Mouse (Mus musculus): ENCODE measurements around the gene Epm2aip1. TPM values are rescaled to one million over a fixed set of nuclear protein-coding genes. Genes with fewer than 3 reads are reported as not detected.

Gene Epm2aip1
- 44.5 and 45.6 TPM in 2 replicates for polyA plus RNA-seq (2014; fragmentation: Nextera tagmentation; extraction: Ambion mirVana)

DNA sequence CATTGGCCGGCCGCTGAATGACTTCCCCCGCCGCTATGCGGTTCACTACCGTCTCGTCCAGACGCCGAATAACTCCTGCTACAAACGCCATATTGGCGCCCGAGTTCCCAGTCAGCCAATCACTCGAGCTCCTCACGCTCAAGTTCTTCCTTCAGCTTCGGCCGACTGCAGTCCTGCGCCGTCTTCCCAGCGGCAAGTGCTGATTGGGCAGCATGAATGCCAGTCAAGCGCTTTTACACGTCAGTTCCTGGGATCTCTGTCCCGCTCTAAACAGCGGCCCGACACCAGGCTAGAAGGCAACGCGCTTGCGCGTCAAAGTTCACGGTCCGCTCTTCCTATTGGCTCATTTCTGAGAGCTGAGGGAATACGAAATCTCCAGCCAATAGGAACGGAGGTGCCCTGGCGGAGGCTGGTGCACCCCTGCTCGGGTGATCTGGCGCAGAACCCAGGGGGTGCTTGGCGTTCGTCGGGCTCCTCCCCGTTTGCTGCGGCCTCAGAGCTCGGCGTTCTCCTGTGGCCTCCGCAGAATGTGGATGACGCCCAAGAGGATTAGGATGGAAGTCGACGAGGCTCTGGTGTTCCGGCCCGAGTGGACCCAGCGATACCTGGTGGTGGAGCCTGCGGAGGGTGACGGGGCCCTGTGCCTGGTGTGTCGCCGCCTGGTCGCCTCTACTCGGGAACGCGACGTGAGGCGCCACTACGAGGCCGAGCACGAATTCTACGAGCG lies at the start of gene Epm2aip1, which contains the start of gene Mlh1:
Epm2aip1 (plus strand) TSS at position 496 of the 727 bp plus-strand sequence.
Mlh1 (minus strand) TSS at position 358 of the 727 bp plus-strand sequence.
- no peaks in the 10 kb centered on the region for H3K9me3 ChIP-seq (ENCODE audit: control insufficient read depth, low read length)
- H3K9ac ChIP-seq (ENCODE audit: low read length) = peak within 1 kb of the TSS; percentile 89
- peaks cover 10% of the 10 kb centered on the region; the same call in 1 of the 2 replicates for H3K4me1 ChIP-seq (replicated peaks; ENCODE audit: control insufficient read depth, insufficient read depth, low read length)
- H3K4me3 ChIP-seq (ENCODE audit: low read depth, low read length) = peak within 1 kb of the TSS; percentile 83
- no peaks in the 10 kb centered on the region for H3K27me3 ChIP-seq (ENCODE audit: control insufficient read depth, insufficient read depth, low read length)
- H3K27ac ChIP-seq (ENCODE audit: low read depth, low read length) = peak within 1 kb of the TSS; percentile 90
- H3K4me2 ChIP-seq (ENCODE audit: low read depth, low read length, severe bottlenecking) = peak within 1 kb of the TSS; percentile 80
- H3K36me3 ChIP-seq (ENCODE audit: control insufficient read depth, insufficient read depth, low read length) = no peaks in the 10 kb centered on the region; the same call in 1 of the 2 replicates
- ATAC-seq (replicated peaks; ENCODE audit: low FRiP score) (peak; percentile 100), DNase-seq (ENCODE audit: low spot score) (peak; percentile 98)
- under 1% methylated on average over 64 of the region's 64 CpGs for WGBS

DNA sequence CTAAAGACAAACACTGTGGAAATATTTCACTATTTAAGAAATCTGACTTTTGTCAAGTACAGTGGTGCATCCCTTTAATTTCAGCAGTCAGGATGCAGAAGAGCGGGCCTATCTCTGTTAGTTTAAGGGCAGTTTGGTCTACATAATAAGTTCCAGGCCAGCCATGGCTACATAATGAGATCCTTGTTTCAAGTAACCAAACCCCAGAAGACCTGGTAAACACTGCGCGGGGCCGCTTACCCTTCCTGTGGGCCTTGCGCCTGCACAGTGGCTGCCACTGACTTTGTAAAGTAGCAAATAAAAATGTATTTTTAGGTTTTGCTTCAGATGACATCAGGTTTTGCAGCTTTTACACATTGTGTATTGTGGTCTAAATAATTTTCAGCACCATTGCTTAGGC lies 48.3 kb upstream of the Epm2aip1 start:
- Histone ChIP-seq H3K4me1 (replicated peaks; ENCODE audit: control insufficient read depth, insufficient read depth, low read length) (no peaks in the 10 kb centered on the region), H3K9ac (ENCODE audit: low read length) (no peak overlapping the region), H3K27me3 (ENCODE audit: control insufficient read depth, insufficient read depth, low read length) (no peaks in the 10 kb centered on the region), H3K4me3 (ENCODE audit: low read depth, low read length) (no peak overlapping the region), H3K4me2 (ENCODE audit: low read depth, low read length, severe bottlenecking) (no peak overlapping the region), H3K9me3 (ENCODE audit: control insufficient read depth, low read length) (no peaks in the 10 kb centered on the region), H3K36me3 (ENCODE audit: control insufficient read depth, insufficient read depth, low read length) (no peaks in the 10 kb centered on the region; the same call in 1 of the 2 replicates), H3K27ac (ENCODE audit: low read depth, low read length) (no peak overlapping the region)
- WGBS = 80% methylated on average over 5 of the region's 5 CpGs
- no peak for DNase-seq (ENCODE audit: low spot score)
- ATAC-seq (replicated peaks; ENCODE audit: low FRiP score) = no peak

DNA sequence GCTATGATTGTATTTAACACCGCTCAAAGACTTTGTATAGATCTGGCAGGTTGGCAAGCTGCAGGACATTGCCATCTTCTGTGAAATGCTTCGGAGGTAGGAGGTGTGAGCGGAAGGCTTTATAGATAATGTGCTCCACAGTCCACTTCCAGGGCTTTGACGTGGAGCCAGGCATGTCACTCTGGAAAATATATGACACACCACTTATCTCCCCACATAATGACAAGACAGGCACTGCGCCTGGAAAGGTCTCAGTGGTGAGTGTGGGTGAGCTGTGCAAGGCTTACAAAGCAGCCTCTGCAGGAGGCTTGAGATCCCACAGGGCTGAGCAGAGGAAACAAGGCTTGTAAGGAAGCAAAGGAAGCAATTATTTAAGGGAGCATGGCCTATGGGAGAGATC lies 43.3 kb upstream of the Epm2aip1 start:
- H3K4me1 ChIP-seq (replicated peaks; ENCODE audit: control insufficient read depth, insufficient read depth, low read length) = no peaks in the 10 kb centered on the region
- DNase-seq (ENCODE audit: low spot score) (no peak), ATAC-seq (replicated peaks; ENCODE audit: low FRiP score) (no peak)
- H3K36me3 ChIP-seq (ENCODE audit: control insufficient read depth, insufficient read depth, low read length) = peaks cover 5% of the 10 kb centered on the region; the same call in 1 of the 2 replicates
- no peak overlapping the region for H3K4me3 ChIP-seq (ENCODE audit: low read depth, low read length)
- no peak overlapping the region for H3K4me2 ChIP-seq (ENCODE audit: low read depth, low read length, severe bottlenecking)
- no peaks in the 10 kb centered on the region for H3K9me3 ChIP-seq (ENCODE audit: control insufficient read depth, low read length)
- 95% methylated on average over 5 of the region's 5 CpGs for WGBS
- H3K9ac ChIP-seq (ENCODE audit: low read length) = no peak overlapping the region
- H3K27me3 ChIP-seq (ENCODE audit: control insufficient read depth, insufficient read depth, low read length) = no peaks in the 10 kb centered on the region
- no peak overlapping the region for H3K27ac ChIP-seq (ENCODE audit: low read depth, low read length)

DNA sequence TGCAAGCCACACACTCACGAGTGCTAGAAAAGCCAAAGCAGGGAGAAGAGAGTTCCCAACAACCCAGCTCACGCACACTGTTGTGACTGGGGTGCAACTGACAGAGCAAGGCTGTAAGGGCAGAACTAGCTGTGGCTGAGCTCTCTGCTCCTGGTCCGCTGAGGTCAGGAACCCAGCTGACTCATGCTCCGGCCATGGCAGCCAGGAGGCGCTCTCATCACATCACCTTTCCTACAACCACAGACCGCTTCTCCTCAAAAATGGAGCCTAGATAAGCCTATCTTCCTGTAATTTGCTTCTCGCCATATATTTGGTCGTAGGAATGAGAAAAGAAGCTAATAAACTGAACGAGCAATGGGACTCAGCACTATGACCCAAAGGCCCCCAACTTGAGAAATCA lies 37.0 kb upstream of the Epm2aip1 start:
- peaks cover 9% of the 10 kb centered on the region; the same call in 1 of the 2 replicates for H3K36me3 ChIP-seq (ENCODE audit: control insufficient read depth, insufficient read depth, low read length)
- H3K4me2 ChIP-seq (ENCODE audit: low read depth, low read length, severe bottlenecking) = no peak overlapping the region
- no peak overlapping the region for H3K27ac ChIP-seq (ENCODE audit: low read depth, low read length)
- DNase-seq (ENCODE audit: low spot score) (no peak), ATAC-seq (replicated peaks; ENCODE audit: low FRiP score) (no peak)
- no peaks in the 10 kb centered on the region for H3K27me3 ChIP-seq (ENCODE audit: control insufficient read depth, insufficient read depth, low read length)
- H3K9ac ChIP-seq (ENCODE audit: low read length) = no peak overlapping the region
- H3K4me3 ChIP-seq (ENCODE audit: low read depth, low read length) = no peak overlapping the region
- no peaks in the 10 kb centered on the region for H3K9me3 ChIP-seq (ENCODE audit: control insufficient read depth, low read length)
- 91% methylated on average over 9 of the region's 9 CpGs for WGBS
- no peaks in the 10 kb centered on the region for H3K4me1 ChIP-seq (replicated peaks; ENCODE audit: control insufficient read depth, insufficient read depth, low read length)

DNA sequence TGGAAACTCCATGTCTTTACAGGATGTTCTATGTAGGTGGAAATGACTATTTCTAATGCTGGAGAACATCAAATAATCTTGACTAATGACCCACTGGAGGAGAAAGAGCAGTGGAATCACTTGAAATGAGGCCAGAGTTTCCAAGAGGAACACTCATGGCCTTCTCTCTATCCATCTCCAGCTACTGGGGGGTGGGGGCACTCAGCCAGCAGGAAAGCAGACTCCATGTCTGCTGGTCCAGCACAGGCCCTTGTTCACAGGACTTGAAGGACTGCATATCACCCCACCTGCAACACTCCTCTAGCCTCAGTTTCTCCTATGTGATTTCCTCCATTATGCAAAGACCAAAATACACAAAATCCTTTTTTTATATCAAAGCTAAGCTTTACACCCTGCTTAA lies 34.0 kb upstream of the Epm2aip1 start:
- Histone ChIP-seq H3K9me3 (ENCODE audit: control insufficient read depth, low read length) (no peaks in the 10 kb centered on the region), H3K9ac (ENCODE audit: low read length) (no peak overlapping the region), H3K27ac (ENCODE audit: low read depth, low read length) (no peak overlapping the region), H3K4me3 (ENCODE audit: low read depth, low read length) (no peak overlapping the region), H3K27me3 (ENCODE audit: control insufficient read depth, insufficient read depth, low read length) (no peaks in the 10 kb centered on the region), H3K4me2 (ENCODE audit: low read depth, low read length, severe bottlenecking) (no peak overlapping the region), H3K36me3 (ENCODE audit: control insufficient read depth, insufficient read depth, low read length) (peaks cover 10% of the 10 kb centered on the region; the same call in 1 of the 2 replicates), H3K4me1 (replicated peaks; ENCODE audit: control insufficient read depth, insufficient read depth, low read length) (no peaks in the 10 kb centered on the region)
- DNase-seq (ENCODE audit: low spot score) (no peak), ATAC-seq (replicated peaks; ENCODE audit: low FRiP score) (no peak)

DNA sequence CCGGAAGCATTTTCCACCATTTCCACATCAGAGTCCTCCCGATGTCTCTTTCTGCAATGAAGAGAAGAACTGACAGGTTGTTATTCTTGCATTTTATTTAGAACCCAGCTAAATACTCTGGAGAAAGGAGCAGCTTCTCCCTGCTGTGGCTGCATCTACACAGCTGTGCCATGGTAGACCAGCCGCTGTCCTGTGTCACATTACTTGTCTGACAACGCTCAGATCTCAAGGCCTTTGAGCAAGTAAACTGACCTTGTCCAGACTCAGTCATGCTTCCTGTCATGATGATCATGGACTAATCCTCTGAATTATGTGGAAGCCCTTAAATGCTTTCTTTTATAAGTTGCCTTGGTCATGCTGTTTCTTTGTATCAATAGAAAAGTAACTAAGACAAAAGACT lies 31.9 kb upstream of the Epm2aip1 start:
- ATAC-seq (replicated peaks; ENCODE audit: low FRiP score) = no peak
- Histone ChIP-seq H3K27me3 (ENCODE audit: control insufficient read depth, insufficient read depth, low read length) (no peaks in the 10 kb centered on the region), H3K4me2 (ENCODE audit: low read depth, low read length, severe bottlenecking) (no peak overlapping the region), H3K9me3 (ENCODE audit: control insufficient read depth, low read length) (no peaks in the 10 kb centered on the region), H3K4me1 (replicated peaks; ENCODE audit: control insufficient read depth, insufficient read depth, low read length) (no peaks in the 10 kb centered on the region), H3K27ac (ENCODE audit: low read depth, low read length) (no peak overlapping the region), H3K9ac (ENCODE audit: low read length) (no peak overlapping the region), H3K4me3 (ENCODE audit: low read depth, low read length) (no peak overlapping the region), H3K36me3 (ENCODE audit: control insufficient read depth, insufficient read depth, low read length) (peaks cover 8% of the 10 kb centered on the region; the same call in 1 of the 2 replicates)
- WGBS = 80% methylated on average over 4 of the region's 4 CpGs
- no peak for DNase-seq (ENCODE audit: low spot score)

DNA sequence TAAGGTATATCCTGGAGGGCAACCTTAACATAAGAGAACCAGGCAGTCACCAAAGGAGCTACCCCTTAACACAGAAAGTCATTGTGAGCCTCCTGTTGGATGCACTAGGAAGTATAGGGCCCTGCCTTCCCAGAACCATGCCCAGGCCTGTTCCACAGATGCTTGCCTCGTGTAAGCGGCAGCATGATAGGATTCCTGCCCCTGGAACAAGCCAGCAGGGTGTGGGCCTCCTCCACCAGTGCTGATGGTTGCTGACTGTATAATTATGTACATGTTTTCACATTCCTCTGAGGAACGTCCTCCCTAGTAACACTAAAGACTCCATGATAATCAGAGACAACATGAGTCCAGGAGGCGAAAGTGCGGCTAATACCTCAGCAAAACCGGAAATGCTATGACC lies 28.3 kb upstream of the Epm2aip1 start:
- Histone ChIP-seq H3K4me2 (ENCODE audit: low read depth, low read length, severe bottlenecking) (no peak overlapping the region), H3K27me3 (ENCODE audit: control insufficient read depth, insufficient read depth, low read length) (no peaks in the 10 kb centered on the region), H3K4me3 (ENCODE audit: low read depth, low read length) (no peak overlapping the region), H3K4me1 (replicated peaks; ENCODE audit: control insufficient read depth, insufficient read depth, low read length) (no peaks in the 10 kb centered on the region), H3K9me3 (ENCODE audit: control insufficient read depth, low read length) (no peaks in the 10 kb centered on the region), H3K36me3 (ENCODE audit: control insufficient read depth, insufficient read depth, low read length) (peaks cover 3% of the 10 kb centered on the region; the same call in 1 of the 2 replicates), H3K27ac (ENCODE audit: low read depth, low read length) (no peak overlapping the region), H3K9ac (ENCODE audit: low read length) (no peak overlapping the region)
- DNase-seq (ENCODE audit: low spot score) (no peak), ATAC-seq (replicated peaks; ENCODE audit: low FRiP score) (no peak)
- 90% methylated on average over 6 of the region's 6 CpGs for WGBS

DNA sequence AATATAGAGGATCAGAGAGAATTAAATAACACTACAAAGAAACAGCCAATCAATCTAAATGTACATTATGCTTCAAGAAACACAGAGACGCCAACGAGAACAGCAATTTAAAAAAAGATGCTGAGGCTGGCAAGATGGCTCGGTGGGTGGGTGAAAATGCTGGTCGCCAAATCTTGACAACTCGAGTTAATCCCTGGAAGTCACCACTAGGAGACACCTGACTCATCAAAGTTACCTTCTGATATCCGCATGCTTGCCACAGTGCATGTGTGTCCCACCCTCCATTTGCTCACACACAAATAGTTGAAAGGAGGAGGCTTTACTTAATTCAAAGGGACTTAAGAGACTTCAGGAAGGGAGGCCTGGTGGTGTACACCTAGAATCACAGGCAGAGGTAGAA lies 26.2 kb upstream of the Epm2aip1 start:
- no peak for ATAC-seq (replicated peaks; ENCODE audit: low FRiP score)
- DNase-seq (ENCODE audit: low spot score) = no peak
- H3K36me3 ChIP-seq (ENCODE audit: control insufficient read depth, insufficient read depth, low read length) = peaks cover 3% of the 10 kb centered on the region; the same call in 1 of the 2 replicates
- H3K4me1 ChIP-seq (replicated peaks; ENCODE audit: control insufficient read depth, insufficient read depth, low read length) = no peaks in the 10 kb centered on the region
- no peaks in the 10 kb centered on the region for H3K9me3 ChIP-seq (ENCODE audit: control insufficient read depth, low read length)
- H3K9ac ChIP-seq (ENCODE audit: low read length) = no peak overlapping the region
- H3K4me2 ChIP-seq (ENCODE audit: low read depth, low read length, severe bottlenecking) = no peak overlapping the region
- no peak overlapping the region for H3K27ac ChIP-seq (ENCODE audit: low read depth, low read length)
- no peak overlapping the region for H3K4me3 ChIP-seq (ENCODE audit: low read depth, low read length)
- no peaks in the 10 kb centered on the region for H3K27me3 ChIP-seq (ENCODE audit: control insufficient read depth, insufficient read depth, low read length)
- 88% methylated on average over 6 of the region's 6 CpGs for WGBS

All from forebrain, embryonic 11.5 days (tissue).